Mouse (Mus musculus): ENCODE measurements around the gene Ddhd1.

GRCm38 (mm10) chr14:45654876-45655416 lies 3.0 kb downstream of the Ddhd1 start:
- TF ChIP-seq HCFC1 (IDR thresholded peaks at IDR 0.05; ENCODE audit: borderline replicate concordance, insufficient read depth, low read length) (no peak), ZNF384 (IDR thresholded peaks at IDR 0.05; ENCODE audit: low read depth, low read length) (no peak), CHD2 (IDR thresholded peaks at IDR 0.05; ENCODE audit: low read depth, low read length) (no peak), MAFK (IDR thresholded peaks at IDR 0.05; ENCODE audit: insufficient read depth, low read depth, low read length) (no peak)
